Mouse (Mus musculus): ENCODE measurements around the gene Rapgefl1.
A peak's percentile ranks its signal among the peaks of the same experiment; 100 is the strongest.

Rapgefl1 gene

DNA sequence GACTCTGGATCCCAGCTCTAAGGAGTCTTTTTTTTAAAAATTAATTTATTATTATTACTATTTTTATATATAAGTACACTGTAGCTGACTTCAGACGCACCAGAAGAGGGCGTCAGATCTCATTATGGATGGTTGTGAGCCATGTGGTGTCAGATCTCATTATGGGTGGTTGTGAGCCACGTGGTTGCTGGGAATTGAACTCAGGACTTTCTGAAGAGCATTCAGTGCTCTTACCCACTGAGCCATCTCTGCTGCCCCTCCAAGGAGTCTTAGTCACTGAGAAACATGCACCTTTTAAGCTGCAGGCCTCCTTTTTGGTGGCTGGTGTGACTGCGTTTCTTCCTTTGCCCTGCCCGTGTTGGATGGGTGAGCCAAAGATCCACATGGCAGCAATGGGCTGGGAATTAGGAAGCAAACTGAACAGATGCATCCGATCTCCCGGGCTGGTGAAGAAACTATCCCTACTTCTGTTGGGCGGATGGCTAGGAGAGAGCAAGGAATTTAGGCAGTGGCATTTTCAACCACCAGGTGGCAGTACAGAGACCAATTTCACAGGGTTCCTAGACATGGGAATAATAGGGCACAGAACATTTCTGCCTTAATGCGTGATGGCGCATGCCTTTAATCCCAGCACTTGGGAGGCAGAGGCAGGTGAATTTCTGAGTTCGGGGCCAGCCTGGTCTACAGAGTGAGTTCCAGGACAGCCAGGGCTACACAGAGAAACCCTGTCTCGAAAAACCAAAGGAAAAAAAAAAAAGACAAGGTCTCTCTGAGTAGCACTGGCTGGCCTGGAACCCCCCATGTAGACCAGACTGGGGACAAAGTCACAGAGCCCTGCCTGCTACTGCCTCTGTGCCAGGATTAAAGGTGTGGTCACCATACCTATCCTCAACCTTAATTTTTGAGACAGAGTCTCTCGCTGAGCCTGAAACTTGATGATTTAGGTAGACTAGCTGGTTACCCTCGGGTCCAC is 22.5 kb downstream of the Rapgefl1 start:
- DNase-seq (ENCODE audit: extremely low read depth, low read depth), result peak; percentile 78

DNA sequence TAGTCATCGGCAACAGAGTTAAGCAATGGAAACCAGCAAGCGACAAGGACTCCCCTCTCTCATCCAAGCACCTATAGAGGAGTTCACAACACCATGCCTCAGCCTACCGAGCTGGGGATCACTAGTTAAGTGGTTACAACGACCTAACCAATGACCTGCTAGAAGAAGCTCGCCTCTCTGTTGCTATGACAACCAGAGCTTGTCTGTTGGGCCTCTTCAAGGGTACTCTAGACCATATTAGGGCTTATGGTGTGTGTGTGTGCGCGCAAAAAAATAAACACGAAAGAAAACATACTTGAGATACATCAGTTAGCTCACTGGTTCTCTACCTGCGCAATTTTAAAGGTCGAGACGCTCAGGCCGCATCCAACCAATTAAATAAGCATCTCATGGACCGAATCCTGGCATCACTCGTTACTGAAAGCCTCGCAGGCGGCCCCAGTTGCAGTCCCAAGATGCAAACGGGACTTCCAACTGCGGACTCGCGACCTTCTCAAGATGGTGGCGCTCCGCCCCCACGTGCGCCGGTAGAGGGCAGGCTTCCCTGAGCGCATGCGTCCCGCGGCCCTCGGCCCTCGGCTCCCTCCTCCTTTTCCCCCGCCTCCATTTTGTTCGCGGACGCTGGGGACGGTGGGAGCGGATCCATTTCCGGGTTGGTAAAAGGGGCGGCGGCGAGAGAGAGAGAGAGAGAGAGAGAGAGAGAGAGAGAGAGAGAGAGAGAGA is 26.6 kb downstream of the Rapgefl1 start, which contains the start of gene Wipf2:
Wipf2 (plus strand) TSS at position 611 of the 723 bp plus-strand sequence.
- peak; percentile 80 for DNase-seq (ENCODE audit: extremely low read depth, low read depth)

DNA sequence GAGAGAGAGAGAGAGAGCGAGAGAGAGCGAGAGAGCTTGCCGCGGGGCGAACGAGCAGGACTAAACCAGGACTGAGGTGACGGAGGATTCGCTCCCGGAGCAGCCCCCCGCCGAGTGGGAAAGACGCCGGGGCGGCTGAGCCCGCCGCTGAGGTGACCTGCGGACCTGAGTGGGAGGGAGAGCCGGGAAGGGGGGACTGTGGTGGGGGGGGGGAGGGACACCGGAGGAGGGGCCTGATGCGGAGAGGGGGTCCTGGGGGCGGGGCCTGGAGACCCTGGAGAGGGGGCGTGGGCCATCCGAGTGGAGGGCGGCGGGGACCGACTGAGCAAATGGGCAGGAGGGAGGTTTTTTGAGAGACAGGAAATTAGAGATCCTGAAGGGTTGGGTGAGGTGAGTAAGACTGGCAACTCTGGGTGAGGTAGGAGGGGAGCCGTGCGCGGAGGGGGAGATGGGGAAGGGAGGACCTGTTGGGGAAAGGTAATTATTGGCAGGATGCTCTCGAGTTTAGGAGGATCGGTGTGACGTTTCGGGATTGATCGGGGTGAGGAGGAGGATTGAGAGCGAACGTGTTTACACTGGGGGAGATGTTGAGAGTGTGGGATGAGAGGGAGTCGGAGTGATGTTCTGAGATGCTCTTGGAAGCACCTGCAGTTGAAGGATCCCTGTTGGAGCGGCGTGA is 27.3 kb downstream of the Rapgefl1 start:
- peak; percentile 22 for DNase-seq (ENCODE audit: extremely low read depth, low read depth)

DNA sequence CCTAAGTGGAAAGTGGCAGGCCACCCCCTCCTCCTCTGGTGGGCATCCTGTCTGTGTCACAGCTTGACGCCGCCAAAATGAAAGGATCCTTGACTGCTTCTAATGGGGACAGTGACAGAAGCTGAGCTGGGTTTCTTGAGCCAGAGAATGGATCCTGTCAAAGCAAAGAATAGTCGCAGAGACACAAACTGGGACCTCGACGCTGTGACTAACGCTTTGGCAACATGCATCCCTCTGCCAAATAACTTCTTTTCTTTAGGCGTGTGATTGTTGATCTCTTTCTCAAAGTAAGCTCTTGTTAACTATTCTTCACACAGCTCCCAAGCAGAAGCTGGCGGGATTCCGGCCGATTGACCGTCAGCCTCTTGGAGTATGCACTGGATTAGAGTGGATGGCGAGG is 30.7 kb downstream of the Rapgefl1 start:
- DNase-seq (ENCODE audit: extremely low read depth, low read depth), result no peak

DNA sequence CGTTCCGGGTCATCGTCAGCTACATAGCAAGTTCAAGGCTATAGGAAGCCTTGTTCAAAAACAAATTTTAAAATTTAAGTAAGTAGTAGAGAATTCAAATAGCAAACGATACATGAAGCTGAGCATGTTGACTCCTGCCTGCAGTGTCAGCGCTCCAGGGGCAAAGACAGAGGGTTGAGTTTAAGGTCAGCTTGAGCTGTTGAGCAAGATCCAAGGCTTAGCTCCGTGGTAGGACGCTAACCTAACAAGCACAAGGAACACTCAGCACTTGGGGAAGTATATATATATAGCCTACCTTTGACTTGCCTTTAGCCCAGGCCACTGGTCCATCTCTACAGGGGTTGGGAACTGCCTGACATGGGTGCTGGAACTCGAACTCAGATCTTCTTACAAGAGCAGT is 33.3 kb downstream of the Rapgefl1 start:
- no peak for DNase-seq (ENCODE audit: extremely low read depth, low read depth)

DNA sequence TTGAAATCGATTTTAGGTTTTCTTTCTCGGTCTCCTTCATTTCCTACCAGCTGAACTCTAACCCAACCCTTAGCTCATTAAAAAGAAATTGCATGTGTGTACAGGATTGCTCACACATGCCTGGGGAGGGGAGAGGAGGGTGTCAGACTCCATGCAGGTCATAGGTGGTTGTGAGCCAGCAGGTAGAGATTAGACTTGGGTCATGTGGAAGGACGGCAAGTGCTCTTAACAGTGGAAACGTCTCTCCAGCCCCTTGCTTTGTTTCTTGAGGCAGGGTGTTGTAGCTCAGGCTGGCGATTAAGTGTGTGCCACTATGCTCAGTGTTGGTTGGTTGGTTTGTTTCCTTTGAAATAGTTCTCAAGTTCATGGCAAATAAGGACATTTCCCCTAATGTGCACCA is 34.2 kb downstream of the Rapgefl1 start:
- DNase-seq (ENCODE audit: extremely low read depth, low read depth), result no peak

DNA sequence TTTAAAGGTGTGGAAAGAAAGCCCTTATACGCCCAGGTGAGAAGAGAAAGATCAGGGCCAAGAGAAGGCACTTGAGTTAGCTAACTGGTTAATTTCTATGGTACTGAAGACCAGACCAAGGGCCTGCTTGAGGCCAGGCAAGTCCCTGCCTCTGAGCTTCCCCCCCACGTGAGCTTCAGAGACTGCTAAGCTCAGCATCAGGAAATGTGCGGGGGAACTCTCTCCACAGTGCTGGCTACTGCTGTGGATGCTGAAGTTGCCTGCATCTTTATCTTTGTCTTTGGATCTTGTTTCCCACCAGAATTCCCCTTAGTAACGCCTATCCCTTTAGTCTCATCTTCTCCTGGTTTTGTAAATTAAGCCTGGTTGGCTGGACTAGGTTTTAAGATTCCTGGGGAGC is 34.8 kb downstream of the Rapgefl1 start:
- no peak for DNase-seq (ENCODE audit: extremely low read depth, low read depth)

DNA sequence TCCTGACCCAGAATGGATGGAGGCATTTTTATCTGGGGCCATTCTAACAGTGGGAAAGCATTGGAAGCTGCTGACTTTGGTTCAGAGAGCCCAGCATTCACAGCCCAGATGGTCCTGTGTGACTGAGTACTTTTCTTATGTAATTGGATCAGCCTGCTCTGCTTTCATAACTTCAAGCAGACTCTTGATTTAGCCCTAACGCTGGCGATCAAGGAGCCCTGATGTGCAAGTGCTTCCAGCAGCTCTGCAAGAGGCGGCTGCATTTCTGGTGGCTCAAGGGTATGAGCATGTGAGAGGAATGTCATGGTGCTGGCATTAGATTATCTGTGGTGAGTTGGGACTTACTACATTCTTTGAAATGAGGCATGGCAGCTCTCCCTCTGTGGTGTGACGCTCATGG is 35.5 kb downstream of the Rapgefl1 start:
- no peak for DNase-seq (ENCODE audit: extremely low read depth, low read depth)

DNA sequence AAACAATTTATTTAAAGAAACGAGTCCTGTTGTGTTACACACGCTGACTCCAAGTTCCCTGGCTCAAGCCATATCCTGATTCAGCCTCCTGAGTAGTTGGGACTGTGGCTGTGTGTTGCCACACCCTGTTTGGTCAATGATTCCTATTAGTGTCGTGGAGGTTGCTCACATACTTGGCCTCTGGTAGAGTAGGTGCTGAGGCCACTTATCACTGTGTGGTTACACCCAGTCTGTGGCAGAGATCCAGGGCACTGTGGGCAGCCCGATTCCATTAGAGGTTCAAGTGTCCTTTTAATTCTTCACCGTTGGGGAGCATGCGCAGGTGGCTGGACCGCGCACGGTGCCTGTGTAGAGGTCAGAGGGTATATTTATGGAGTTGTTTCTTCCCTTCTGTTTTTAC is 37.3 kb downstream of the Rapgefl1 start:
- no peak for DNase-seq (ENCODE audit: extremely low read depth, low read depth)

DNA sequence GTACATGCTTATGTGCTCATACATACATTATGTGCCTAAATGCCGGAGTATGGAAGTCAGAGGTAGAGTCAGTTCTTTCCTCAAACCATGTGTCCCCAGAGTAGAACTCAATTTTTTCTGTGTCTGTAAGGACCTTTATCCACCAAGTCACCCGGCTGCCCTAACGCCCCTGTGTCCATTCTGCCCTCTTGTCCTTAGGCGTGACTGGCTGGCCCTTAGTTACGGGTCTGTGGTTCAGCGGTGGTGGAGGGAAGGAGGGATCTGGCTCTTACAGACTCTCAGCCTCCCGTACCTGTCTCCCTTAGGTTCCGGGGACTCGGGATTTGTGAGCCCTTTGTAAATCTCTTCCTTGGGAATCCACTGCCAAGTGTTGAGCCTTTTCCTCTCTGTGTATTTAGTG is 40.4 kb downstream of the Rapgefl1 start:
- no peak for DNase-seq (ENCODE audit: extremely low read depth, low read depth)

DNA sequence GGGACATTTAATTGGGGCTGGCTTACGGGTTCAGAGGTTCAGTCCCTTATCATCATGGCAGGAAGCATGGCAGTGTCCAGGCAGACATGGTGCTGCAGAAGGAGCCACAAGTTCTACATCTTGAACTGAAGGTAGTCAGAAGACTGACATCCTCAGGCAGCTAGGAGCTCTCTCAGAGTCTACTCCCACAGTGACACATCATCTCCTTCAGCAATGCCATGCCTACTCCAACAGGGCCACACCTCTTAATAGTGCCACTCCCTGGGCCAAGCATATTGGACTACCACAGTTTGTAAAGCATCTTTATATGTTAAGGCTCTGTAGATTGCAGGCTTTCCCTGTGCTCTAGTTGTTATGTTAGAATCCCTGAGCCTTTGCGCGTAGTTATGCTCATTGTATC is 51.1 kb downstream of the Rapgefl1 start:
- no peak for DNase-seq (ENCODE audit: extremely low read depth, low read depth)

DNA sequence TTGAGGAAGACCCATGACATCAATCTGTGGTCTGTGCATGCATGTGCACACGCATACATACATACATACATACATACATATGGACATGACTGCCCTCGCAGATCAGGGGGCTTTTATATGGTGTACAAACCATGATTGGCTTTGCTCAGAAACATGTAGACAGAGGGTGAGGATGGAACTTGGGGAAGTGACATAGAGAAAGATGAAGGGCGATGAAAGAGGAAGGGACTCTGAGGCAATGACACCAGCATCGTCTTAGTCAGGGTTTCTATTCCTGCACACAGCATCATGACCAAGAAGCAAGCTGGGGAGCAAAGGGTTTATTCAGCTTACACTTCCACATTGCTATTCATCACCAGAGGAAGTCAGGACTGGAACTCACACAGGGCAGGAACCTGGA is 52.5 kb downstream of the Rapgefl1 start:
- no peak for DNase-seq (ENCODE audit: extremely low read depth, low read depth)

DNA sequence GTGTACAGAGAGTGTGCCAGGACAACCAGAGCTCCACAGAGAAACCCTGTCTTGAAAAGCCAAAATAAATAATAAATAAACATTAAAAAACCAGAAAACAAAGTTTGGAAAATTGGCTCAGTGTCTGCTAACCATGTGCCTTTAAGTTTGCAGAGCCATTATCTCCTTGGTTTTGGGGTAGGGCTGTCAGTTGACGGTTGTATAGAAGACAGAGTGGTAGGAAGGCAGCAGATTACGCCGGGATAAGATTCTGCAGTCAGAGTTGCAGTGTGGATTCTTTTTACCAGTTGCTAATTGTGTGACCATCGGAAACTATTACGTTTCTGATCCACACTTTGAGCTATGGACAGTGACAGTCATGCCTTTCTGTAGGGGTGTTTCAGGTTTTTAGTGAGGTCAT is 53.4 kb downstream of the Rapgefl1 start:
- no peak for DNase-seq (ENCODE audit: extremely low read depth, low read depth)

DNA sequence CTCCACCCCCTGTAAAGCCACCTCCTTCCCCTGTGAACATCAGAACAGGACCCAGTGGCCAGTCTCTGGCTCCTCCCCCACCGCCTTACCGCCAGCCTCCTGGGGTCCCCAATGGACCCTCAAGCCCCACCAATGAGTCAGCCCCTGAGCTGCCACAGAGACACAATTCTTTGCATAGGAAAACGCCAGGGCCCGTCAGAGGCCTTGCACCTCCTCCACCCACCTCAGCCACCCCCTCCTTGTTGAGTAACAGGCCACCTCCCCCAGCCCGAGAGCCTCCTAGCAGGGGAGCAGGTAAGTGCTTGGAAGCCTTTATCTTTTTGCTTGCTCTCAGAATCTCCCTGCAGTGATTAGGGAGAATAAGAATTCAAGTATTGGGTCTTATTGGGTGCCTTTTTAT is 55.8 kb downstream of the Rapgefl1 start:
- DNase-seq (ENCODE audit: extremely low read depth, low read depth), result no peak

DNA sequence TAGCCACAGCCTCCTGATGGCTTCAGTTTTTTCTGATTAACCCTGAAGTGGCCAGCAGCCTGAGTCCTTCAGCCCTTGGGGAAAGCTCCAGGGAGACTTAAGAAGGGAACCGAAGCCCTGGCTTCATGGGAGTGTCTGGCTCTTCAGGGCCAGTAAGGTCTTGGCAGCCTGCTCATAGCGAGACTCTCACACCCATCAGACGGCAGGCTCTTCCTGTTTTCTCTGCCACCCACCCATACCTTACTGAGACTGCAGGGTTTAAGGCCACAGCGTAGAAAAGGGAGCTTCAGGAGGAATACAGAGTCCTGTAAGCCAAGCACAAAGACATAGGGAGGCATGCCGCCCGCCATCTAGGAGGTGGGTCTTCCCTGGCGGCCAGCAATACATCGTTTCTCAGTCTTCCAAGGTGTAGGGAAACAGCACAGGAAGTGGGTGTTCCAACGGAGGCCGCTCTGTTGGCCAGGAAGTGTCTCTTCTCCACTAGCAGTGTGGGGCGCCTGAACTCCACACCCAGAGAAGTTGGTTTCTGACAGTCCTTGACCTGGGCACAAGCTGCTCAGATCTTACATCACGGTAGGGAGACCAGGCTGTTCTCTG is 64.0 kb downstream of the Rapgefl1 start:
- no peak for DNase-seq (ENCODE audit: extremely low read depth, low read depth)

DNA sequence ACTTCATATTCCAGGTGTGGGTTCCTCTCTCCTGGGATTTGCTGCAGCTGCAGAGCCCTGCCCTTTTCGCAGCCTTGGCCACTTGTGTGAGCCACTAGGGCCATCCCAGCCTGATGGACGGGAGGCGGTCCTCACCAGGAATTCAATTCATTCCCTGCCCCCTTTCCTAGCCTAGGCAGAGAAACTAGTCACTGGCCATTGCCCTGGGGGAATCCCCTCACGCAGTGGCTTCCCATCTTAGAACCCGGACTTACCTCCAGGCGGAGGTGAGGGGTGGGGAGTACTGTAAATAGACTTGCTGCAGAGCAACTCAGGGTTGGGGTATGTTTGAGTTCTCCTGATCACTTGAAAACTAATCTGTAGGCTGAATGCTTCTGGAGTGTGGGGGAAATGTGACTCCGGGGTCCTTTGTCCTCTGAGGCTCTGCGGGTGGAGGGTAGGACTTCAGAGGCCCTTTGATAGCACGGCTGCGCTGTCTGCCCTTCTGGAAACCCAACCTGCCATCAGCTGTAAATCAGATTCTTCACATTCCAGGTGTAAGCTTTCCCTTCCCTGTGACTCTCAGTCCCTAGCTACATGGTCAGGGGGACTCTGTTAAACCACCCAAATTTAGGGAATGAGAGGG is 66.1 kb downstream of the Rapgefl1 start:
- no peak for DNase-seq (ENCODE audit: extremely low read depth, low read depth)

Data from MEL-GATA-1-ER (cell line).